Mouse (Mus musculus) CH12.LX (cell line): ENCODE measurements around the gene Scgb2a2.

Experiments
- CTCF ChIP-seq, 2 experiments: IDR thresholded peaks in 1 of 2; conservative IDR thresholded peaks in 1 of 2; 2 replicates each; pipeline ENCODE4 v1.5.1; 2011 to 2012; ENCODE audit warnings: low read depth in 2 of 2, low read length in 2 of 2, improper control_type of control experiment in 1 of 2, inconsistent platforms in 1 of 2, mild to moderate bottlenecking in 1 of 2, moderate library complexity in 1 of 2
- EP300 ChIP-seq: IDR thresholded peaks from 2 replicates; pipeline ENCODE4 v1.6.1; 2011; ENCODE audit warnings: low read length, improper control_type of control experiment
- JUND ChIP-seq: conservative IDR thresholded peaks from 2 replicates; pipeline ENCODE4 v1.6.1; 2011; ENCODE audit warnings: low read depth, low read length, improper control_type of control experiment
- MAFK ChIP-seq: IDR thresholded peaks from 2 replicates; pipeline ENCODE4 v1.6.1; 2011; ENCODE audit warnings: low read length, improper control_type of control experiment; ENCODE audit not compliant: insufficient replicate concordance
- ZNF384 ChIP-seq: IDR thresholded peaks from 2 replicates; pipeline ENCODE4 v1.6.1; 2012; ENCODE audit warnings: low read depth, low read length, improper control_type of control experiment, inconsistent platforms

GRCm38 (mm10) chr19:9837341-9837715 lies 10.0 kb upstream of the Scgb2a2 start:
- TF ChIP-seq ZNF384 (no peak), EP300 (no peak), CTCF (conservative IDR thresholded peaks at IDR 0.05 in 1 of 2, IDR thresholded peaks at IDR 0.05 in 1 of 2; ENCODE audit: low read depth in 2 of 2, low read length in 2 of 2) (no peak), MAFK (no peak), JUND (no peak)
